ENCODE assay signal across 8 mouse cellular contexts in genomic region chr4:134468578-134469266, GRCm38 (mm10). TPM values are rescaled to one million over a fixed set of nuclear protein-coding genes. Genes with fewer than 3 reads are reported as not detected.
DNase-seq lines count a peak whose midpoint lies in the region; ATAC-seq lines count a peak whose summit lies in the region.

No protein-coding gene starts in this region.

- intact Hi-C loops in gastrocnemius, postnatal 14 days (cut with DNase I; ENCODE audit: low total_unique reads) = no loop called here
- intact Hi-C loops in left cerebral cortex, postnatal 14 days (cut with DNase I) = loop anchor here (2.0 kb wide), 1 partner anchor 72 kb away; the partner anchor contains the start of gene Pafah2

- H3K4me3 ChIP-seq in intestine, embryonic 14.5 days (ENCODE audit: low read depth, low read length) = peak overlapping the region; percentile 90

- peaks cover 7% of the 10 kb centered on the region for H3K4me1 ChIP-seq in intestine, embryonic 14.5 days (replicated peaks; ENCODE audit: control insufficient read depth, insufficient read depth, low read length)

- no peaks in the 10 kb centered on the region for H3K27me3 ChIP-seq in intestine, embryonic 14.5 days (replicated peaks; ENCODE audit: control insufficient read depth, insufficient read depth, low read length)

- peak overlapping the region; percentile 87 for H3K27ac ChIP-seq in intestine, embryonic 14.5 days (ENCODE audit: low read depth)

- DNase-seq in adipocyte (ENCODE audit: low spot score) = peak; percentile 85
- peak; percentile 91 for DNase-seq in embryo, embryonic 10 days (ENCODE audit: low spot score)
- peak; percentile 94 for DNase-seq in gastrocnemius, postnatal 14 days
- DNase-seq in intestine, embryonic 14.5 days (ENCODE audit: low spot score) = peak; percentile 95
- peak; percentile 94 to 96 for DNase-seq in left cerebral cortex, postnatal 14 days (ENCODE audit: low spot score in 2 of 2)
- peak; percentile 95 for DNase-seq in mesoderm, embryonic 11.5 days (ENCODE audit: low read depth, low spot score)
- DNase-seq in right cerebral cortex, postnatal 36 days (ENCODE audit: low spot score in 2 of 2) = peak; percentile 89
- DNase-seq in yolk sac, embryonic 10.5 days (ENCODE audit: low spot score) = peak; percentile 90

- peaks cover 30% of the 10 kb centered on the region for H3K36me3 ChIP-seq in intestine, embryonic 14.5 days (ENCODE audit: control insufficient read depth, insufficient read depth, low read length)

- peak overlapping the region; percentile 96 for H3K9ac ChIP-seq in intestine, embryonic 14.5 days (ENCODE audit: low read length)

- under 1% methylated on average over 66 of the region's 68 CpGs for WGBS in intestine, embryonic 14.5 days

- H3K4me2 ChIP-seq in intestine, embryonic 14.5 days (ENCODE audit: low read length) = peak overlapping the region; percentile 99

- ATAC-seq in intestine, embryonic 14.5 days (replicated peaks; ENCODE audit: low FRiP score, low TSS enrichment, low read depth) = peak; percentile 84

- no peaks in the 10 kb centered on the region for H3K9me3 ChIP-seq in intestine, embryonic 14.5 days (ENCODE audit: control insufficient read depth, low read length)

RNA-seq across cellular contexts. Expression of gene Stmn1, which starts 0.6 kb away (rescaled TPM):
- total RNA-seq in gastrocnemius, postnatal 14 days (2021) = 10 to 100 TPM; 29.4 to 37.7 TPM
- polyA plus RNA-seq in intestine, embryonic 14.5 days (2014; fragmentation: Nextera tagmentation; extraction: Ambion mirVana) = 1,522 and 1,793 TPM in 2 replicates
- 1,000 to 10,000 TPM; 1,227 to 1,286 TPM for total RNA-seq in left cerebral cortex, postnatal 14 days (2021)

RNA-seq across cellular contexts. Expression of gene Paqr7, which starts 27.8 kb away (rescaled TPM):
- 1 to 10 TPM; 3.9 to 5.4 TPM for total RNA-seq in gastrocnemius, postnatal 14 days (2021)
- polyA plus RNA-seq in intestine, embryonic 14.5 days (2014; fragmentation: Nextera tagmentation; extraction: Ambion mirVana) = 1.3 and 2.1 TPM in 2 replicates
- total RNA-seq in left cerebral cortex, postnatal 14 days (2021) = 10 to 100 TPM; 54.6 to 55.8 TPM

RNA-seq across cellular contexts. Expression of gene Aunip, which starts 42.1 kb away (rescaled TPM):
- under 1 TPM; 0.29 to 0.86 TPM for total RNA-seq in gastrocnemius, postnatal 14 days (2021)
- 7.8 and 8.2 TPM in 2 replicates for polyA plus RNA-seq in intestine, embryonic 14.5 days (2014; fragmentation: Nextera tagmentation; extraction: Ambion mirVana)
- under 1 TPM; 0.53 to 0.55 TPM for total RNA-seq in left cerebral cortex, postnatal 14 days (2021)

Comparison
In these comparisons a context has a peak if more than half of its experiments do, and no peak if none do; other contexts are left out.
1. Peak in every context shown above with its lines: DNase-seq, ATAC-seq, H3K4me3 ChIP-seq and H3K27ac ChIP-seq.
2. RNA of gene Stmn1, which starts 0.6 kb away (total RNA-seq): 1,227 to 1,286 TPM in left cerebral cortex, postnatal 14 days; 29.4 to 37.7 TPM in gastrocnemius, postnatal 14 days; every median in the first group is over 10 times any median in the second.
3. RNA of gene Paqr7, which starts 27.8 kb away (total RNA-seq): 54.6 to 55.8 TPM in left cerebral cortex, postnatal 14 days; 3.9 to 5.4 TPM in gastrocnemius, postnatal 14 days; every median in the first group is over 4 times any median in the second.